Mouse (Mus musculus) hindbrain, postnatal 0 days (tissue): ENCODE measurements around the gene Spag17. TPM values are rescaled to one million over a fixed set of nuclear protein-coding genes. Genes with fewer than 3 reads are reported as not detected.
A peak's percentile ranks its signal among the peaks of the same experiment; 100 is the strongest.

ENCODE experiments used
- ATAC-seq: fragments of 200-750 bp; cut with Nextera tagmentation; 2 replicates; pipeline ENCODE4 v1.8.0; 2017; ENCODE audit warnings: mild to moderate bottlenecking, moderate TSS enrichment, moderate library complexity
- DNase-seq: peaks from one replicate; pipeline ENCODE4 v3.0.0-alpha.2; 2015; ENCODE audit warnings: low spot score
- H3K27ac ChIP-seq: fragments of 300-500 bp; sonication (generic); 2 replicates; pipeline ENCODE4 v1.5.1; 2014; ENCODE audit warnings: mild to moderate bottlenecking
- H3K27me3 ChIP-seq: fragments of 300-500 bp; sonication (generic); 2 replicates; pipeline ENCODE4 v1.6.1; 2014; ENCODE audit warnings: low read length, mixed read lengths; ENCODE audit not compliant: insufficient read depth
- H3K36me3 ChIP-seq: fragments of 300-500 bp; sonication (generic); 2 replicates; pipeline ENCODE4 v1.6.1; 2014; ENCODE audit warnings: low read length, mixed read lengths; ENCODE audit not compliant: insufficient read depth
- H3K4me1 ChIP-seq: fragments of 300-500 bp; sonication (generic); 2 replicates; pipeline ENCODE4 v1.6.1; 2014; ENCODE audit warnings: antibody characterized with exemption, low read length, mixed read lengths; ENCODE audit not compliant: insufficient read depth
- H3K4me2 ChIP-seq: fragments of 300-500 bp; sonication (generic); 2 replicates; pipeline ENCODE4 v1.6.1; 2014; ENCODE audit warnings: low read depth, mild to moderate bottlenecking, low read length, moderate library complexity, mixed read lengths
- H3K4me3 ChIP-seq: fragments of 300-500 bp; sonication (generic); 2 replicates; pipeline ENCODE4 v1.5.1; 2014; ENCODE audit warnings: low read length
- H3K9ac ChIP-seq: fragments of 300-500 bp; sonication (generic); replicated peaks from 2 replicates; pipeline ENCODE4 v1.6.1; 2014; ENCODE audit warnings: mild to moderate bottlenecking, low read length, moderate library complexity, mixed read lengths
- H3K9me3 ChIP-seq: fragments of 300-500 bp; sonication (generic); 2 replicates; pipeline ENCODE4 v1.6.1; 2016; ENCODE audit warnings: low read length, mixed read lengths
- CTCF ChIP-seq: IDR thresholded peaks from 2 replicates; pipeline ENCODE4 v1.5.1; 2016; ENCODE audit warnings: antibody characterized with exemption, control low read depth, low read depth
- WGBS: fragments of 180-500 bp; shearing (Covaris S2); extraction: QIAGEN DNeasy Blood & Tissue Kit; methylation state at CpG from one replicate; pipeline ENCODE4 v1.1.7; 2014; 5-methylcytosine and 5-hydroxymethylcytosine counted together
- polyA plus RNA-seq: library from polyadenylated mRNA; unstranded; fragments of >200 nt; fragmentation: Nextera tagmentation; extraction: Ambion mirVana; gene quantifications from 2 replicates; pipeline ENCODE4 v1.2.1, GENCODE M21; 2015
- total RNA-seq: library from RNA; depleted of rRNA; stranded (reverse); fragments of >200 nt; gene quantifications from 2 replicates; pipeline ENCODE4 v1.2.3, GENCODE M21; 2014

The Spag17 gene
- total and polyA plus RNA-seq, 2 experiments from 2014 or later, result 0.26 to 0.95 TPM

DNA sequence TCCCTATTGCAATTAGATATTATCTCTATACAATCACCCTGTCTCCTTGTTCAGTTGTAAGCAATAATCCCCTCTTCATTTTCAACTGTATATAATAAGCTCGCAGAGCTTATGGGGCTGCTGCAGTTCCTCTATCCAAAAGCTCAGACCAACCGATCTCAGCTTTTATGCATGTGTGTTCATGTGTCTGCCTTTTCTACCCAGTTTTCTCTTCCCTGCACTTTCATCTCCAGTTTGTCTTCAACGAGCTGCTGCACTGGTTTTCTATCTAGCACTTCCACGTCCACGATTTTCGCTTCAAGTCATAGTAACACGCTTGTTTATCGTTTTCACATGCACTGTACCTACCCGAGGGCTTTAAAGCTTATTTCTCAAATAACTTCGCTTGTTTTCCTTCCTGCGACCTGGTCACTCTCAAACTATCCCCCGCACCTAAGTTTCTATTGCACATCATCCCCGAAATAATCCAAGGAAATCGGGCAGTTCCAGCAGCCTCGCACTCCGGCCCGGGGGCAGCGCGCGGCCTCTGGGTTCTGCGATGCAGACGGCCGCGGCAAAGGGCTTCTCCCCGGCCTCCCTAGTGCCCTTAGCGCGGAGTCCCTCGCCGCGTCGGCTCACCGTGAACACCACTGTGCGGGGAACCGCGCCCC lies 276.6 kb downstream of the Spag17 start:
- H3K27ac ChIP-seq, result no peak overlapping the region
- WGBS, result under 1% methylated on average over 35 of the region's 35 CpGs
- H3K4me1 ChIP-seq, result peaks cover 6% of the 10 kb centered on the region; the same call in 1 of the 2 replicates
- no peaks in the 10 kb centered on the region for H3K27me3 ChIP-seq
- H3K9ac ChIP-seq, result peak overlapping the region; percentile 89
- peak overlapping the region; percentile 86 for H3K4me2 ChIP-seq
- ATAC-seq (no peak; the same call in 1 of the 2 replicates), DNase-seq (no peak)
- no peaks in the 10 kb centered on the region for H3K9me3 ChIP-seq
- peaks cover 19% of the 10 kb centered on the region for H3K36me3 ChIP-seq
- TF ChIP-seq CTCF, result no peak
- peak overlapping the region; percentile 89 for H3K4me3 ChIP-seq

DNA sequence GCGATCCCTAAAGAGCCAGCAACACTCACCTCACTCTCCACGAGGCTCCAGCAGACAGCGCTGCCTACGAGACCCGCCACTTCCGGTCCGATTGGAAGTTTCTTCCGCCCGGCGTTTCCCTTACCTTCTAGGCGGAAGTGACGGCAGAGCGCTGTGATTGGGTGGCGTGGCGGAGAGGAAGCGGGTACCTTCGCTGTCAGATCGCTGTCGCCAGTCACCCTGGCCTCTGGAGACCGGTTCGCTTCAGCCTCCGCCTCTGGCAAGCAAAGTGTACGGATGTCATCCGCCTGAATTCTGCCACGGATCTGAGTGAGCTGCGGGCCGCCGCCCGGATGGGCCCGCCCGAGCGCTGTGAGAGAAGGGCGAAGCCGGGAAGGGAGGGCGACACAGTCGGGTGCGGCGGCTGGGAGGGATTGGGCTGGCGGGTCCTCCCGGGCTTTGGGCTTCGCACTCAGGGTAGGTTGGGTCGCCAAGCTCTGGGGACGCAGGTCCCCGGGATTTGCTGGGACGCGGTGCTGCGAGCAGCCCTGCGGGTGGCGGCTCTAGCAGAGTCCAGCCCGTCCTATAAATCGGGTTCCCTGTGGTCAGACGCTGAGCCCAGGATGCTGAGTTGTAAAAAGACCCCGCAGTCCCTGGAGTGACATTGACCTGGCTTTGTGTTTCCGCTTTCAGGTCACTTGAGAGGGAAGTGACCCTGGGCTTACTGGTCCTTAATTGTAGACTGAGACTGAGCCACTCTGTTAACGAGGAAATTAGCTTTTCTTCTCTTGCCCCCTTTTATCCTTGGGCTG lies 277.3 kb downstream of the Spag17 start, which contains the start of the genes Gdap2 and Wdr3:
Gdap2 (plus strand) TSS at position 67 of the 791 bp plus-strand sequence.
Wdr3 (minus strand) TSS at position 93 of the 791 bp plus-strand sequence.
- Histone ChIP-seq H3K9ac (peak within 1 kb of the TSS; percentile 89), H3K27me3 (no peaks in the 10 kb centered on the region), H3K36me3 (peaks cover 13% of the 10 kb centered on the region; the same call in 1 of the 2 replicates), H3K27ac (peak within 1 kb of the TSS; percentile 91), H3K4me1 (peaks cover 6% of the 10 kb centered on the region; the same call in 1 of the 2 replicates), H3K4me2 (peak within 1 kb of the TSS; percentile 86), H3K4me3 (peak within 1 kb of the TSS; percentile 89), H3K9me3 (no peaks in the 10 kb centered on the region)
- under 1% methylated on average over 54 of the region's 55 CpGs for WGBS
- TF ChIP-seq CTCF, result no peak
- peak; percentile 99 for ATAC-seq
- DNase-seq, result peak; percentile 98

GRCm38 (mm10) chr3:100163556-100163955 lies 278.4 kb downstream of the Spag17 start:
- peaks cover 6% of the 10 kb centered on the region; the same call in 1 of the 2 replicates for H3K4me1 ChIP-seq
- DNase-seq (no peak), ATAC-seq (no peak)
- TF ChIP-seq CTCF, result no peak
- H3K27me3 ChIP-seq, result no peaks in the 10 kb centered on the region
- no peak overlapping the region for H3K27ac ChIP-seq
- no peak overlapping the region for H3K4me3 ChIP-seq
- 81% methylated on average over 2 of the region's 2 CpGs for WGBS
- H3K9me3 ChIP-seq, result no peaks in the 10 kb centered on the region
- peaks cover 9% of the 10 kb centered on the region; the same call in 1 of the 2 replicates for H3K36me3 ChIP-seq
- H3K4me2 ChIP-seq, result peak overlapping the region; percentile 86; the same call in 1 of the 2 replicates
- H3K9ac ChIP-seq, result no peak overlapping the region

- ATAC-seq, result no peak
- H3K4me3 ChIP-seq, result no peak overlapping the region
- H3K27ac ChIP-seq, result no peak overlapping the region
- no peak overlapping the region for H3K4me2 ChIP-seq
- no peak overlapping the region for H3K9ac ChIP-seq
- H3K9me3 ChIP-seq, result no peaks in the 10 kb centered on the region
- DNase-seq, result no peak
- peaks cover 6% of the 10 kb centered on the region; the same call in 1 of the 2 replicates for H3K4me1 ChIP-seq
- TF ChIP-seq CTCF, result no peak
- H3K36me3 ChIP-seq, result no peaks in the 10 kb centered on the region
- no peaks in the 10 kb centered on the region for H3K27me3 ChIP-seq
Observed at GRCm38 (mm10) chr3:100164991-100165390, 279.8 kb downstream of the Spag17 start.

DNA sequence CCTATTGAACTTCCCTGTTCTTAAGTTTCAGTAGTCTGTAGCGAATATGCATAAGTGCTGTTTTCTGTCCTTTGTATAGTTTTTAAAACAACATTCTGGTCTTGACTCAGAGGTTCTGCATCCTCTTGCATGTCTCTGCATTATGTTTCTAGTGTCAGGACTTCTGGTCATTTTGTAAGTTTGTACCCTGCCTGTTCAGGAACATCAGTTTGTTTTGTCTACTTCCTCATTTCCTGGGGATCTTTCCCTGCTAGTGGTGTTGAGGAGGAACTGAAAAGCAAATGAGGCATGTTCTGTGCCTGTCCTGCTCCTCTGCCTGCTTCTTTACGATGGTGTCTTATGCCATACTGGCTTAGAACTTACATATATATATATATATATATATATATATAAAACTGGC lies 290.8 kb downstream of the Spag17 start:
- no peak overlapping the region for H3K4me2 ChIP-seq
- WGBS, result 89% methylated on average over 2 of the region's 2 CpGs
- no peak overlapping the region for H3K27ac ChIP-seq
- H3K4me3 ChIP-seq, result no peak overlapping the region
- H3K9me3 ChIP-seq, result no peaks in the 10 kb centered on the region
- H3K36me3 ChIP-seq, result peaks cover 64% of the 10 kb centered on the region; the same call in 1 of the 2 replicates
- H3K27me3 ChIP-seq, result no peaks in the 10 kb centered on the region
- no peak overlapping the region for H3K9ac ChIP-seq
- H3K4me1 ChIP-seq, result no peaks in the 10 kb centered on the region
- DNase-seq, result no peak
- TF ChIP-seq CTCF, result no peak
- ATAC-seq, result no peak

DNA sequence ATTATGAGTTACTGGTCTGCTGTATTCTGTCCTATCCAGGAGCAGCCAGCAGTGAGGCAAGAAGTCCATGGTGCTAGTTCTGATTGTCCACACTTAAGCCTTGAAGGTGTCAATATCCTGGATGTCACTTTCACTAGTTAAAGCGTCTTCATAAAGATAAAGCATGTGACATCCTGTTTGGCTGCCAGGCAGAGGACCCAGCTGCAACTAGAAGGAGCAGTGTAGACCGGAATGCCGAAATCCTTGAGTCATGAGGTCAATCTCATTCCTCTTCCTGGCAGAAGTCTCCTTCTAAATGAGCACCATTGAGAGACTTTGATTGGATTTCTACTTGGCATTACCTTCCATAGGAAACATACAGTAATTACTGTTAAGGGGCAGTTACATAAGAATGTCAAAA lies 295.3 kb downstream of the Spag17 start:
- no peaks in the 10 kb centered on the region for H3K4me1 ChIP-seq

More for the DNA sequence above, 295.3 kb downstream of the Spag17 start:
- H3K27ac ChIP-seq, result no peak overlapping the region
- no peak overlapping the region for H3K4me3 ChIP-seq
- H3K27me3 ChIP-seq, result no peaks in the 10 kb centered on the region
- no peak for TF ChIP-seq CTCF
- no peak overlapping the region for H3K9ac ChIP-seq
- 95% methylated on average over 3 of the region's 3 CpGs for WGBS
- no peak overlapping the region for H3K4me2 ChIP-seq
- peaks cover 56% of the 10 kb centered on the region for H3K36me3 ChIP-seq
- ATAC-seq (no peak), DNase-seq (no peak)
- no peaks in the 10 kb centered on the region for H3K9me3 ChIP-seq
